Mouse (Mus musculus) embryonic stem cell, embryonic (primary cell): Measurements from ENCODE around the gene Zcchc3.

Experiments
- CTCF ChIA-PET, 4 experiments: fragments of 300-600 bp in 2 of 4; fragments of 350-600 bp in 2 of 4; sonication (Branson Sonifier 250); formaldehyde crosslinking; loops; one replicate each; lab custom pipeline; 2022; ENCODE audit warnings: inconsistent platforms in 2 of 4; lab: Charles Lee
- POLR2A ChIA-PET, 4 experiments: fragments of 300-600 bp in 2 of 4; fragments of 350-600 bp in 2 of 4; sonication (Branson Sonifier 250); formaldehyde crosslinking; loops; one replicate each; lab custom pipeline; 2022; ENCODE audit warnings: antibody characterized with exemption in 4 of 4, inconsistent platforms in 1 of 4; lab: Charles Lee

Gene Zcchc3

DNA sequence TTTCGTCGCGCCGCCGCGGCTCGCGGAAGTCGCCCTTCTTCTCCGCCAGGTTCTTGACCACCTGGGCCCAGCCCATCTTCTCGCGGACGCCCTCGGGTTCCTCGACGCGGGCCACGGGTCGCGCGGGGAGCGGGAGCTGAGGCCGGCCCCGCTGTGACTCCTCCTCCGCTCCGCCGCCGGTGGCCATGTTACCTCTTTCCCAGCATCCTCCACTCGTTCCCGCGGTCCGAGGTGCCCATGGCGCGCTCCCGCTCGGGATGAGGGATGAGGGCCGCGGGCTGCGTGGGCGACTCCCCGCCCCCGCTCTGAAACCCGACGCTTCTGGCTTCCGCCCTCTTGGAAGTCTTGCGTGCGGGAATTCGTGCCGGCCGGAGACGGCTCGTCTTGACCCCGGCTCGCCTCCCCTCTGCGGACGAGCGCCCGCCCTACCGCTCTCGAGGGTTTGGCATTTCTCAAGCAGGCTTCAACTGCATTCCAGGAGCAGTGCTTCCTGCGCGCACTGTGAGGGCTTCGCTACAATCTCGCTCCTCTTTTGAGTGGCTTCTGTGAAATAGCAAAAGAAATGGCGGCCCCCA is at the start of gene Zcchc3:
Gene Zcchc3, minus strand, starts transcription at position 437 of the 575 bp plus-strand sequence.
- CTCF ChIA-PET, result interaction anchor here in 1 of 4 experiments (1.3 kb wide), 1 partner anchor 14 kb away, joined by 3 read pairs; no protein-coding TSS in a partner anchor
- POLR2A ChIA-PET, result interaction anchor here in 3 of 4 experiments (0.5 to 10.6 kb wide), 14 partner anchors 9 to 317 kb away, joined by 3 to 102 read pairs (median 3); partner anchors contain the start of genes Sox12 (in 1 of the 3) and Trib3 (in 1 of the 3)

GRCm38 (mm10) chr2:152459241-152459640 is 44.4 kb upstream of the Zcchc3 start:
- CTCF ChIA-PET, result no interaction called here
- POLR2A ChIA-PET, result interaction anchor here in 1 of 4 experiments (0.5 kb wide), 1 partner anchor 91 kb away, joined by 4 read pairs; no protein-coding TSS in a partner anchor

DNA sequence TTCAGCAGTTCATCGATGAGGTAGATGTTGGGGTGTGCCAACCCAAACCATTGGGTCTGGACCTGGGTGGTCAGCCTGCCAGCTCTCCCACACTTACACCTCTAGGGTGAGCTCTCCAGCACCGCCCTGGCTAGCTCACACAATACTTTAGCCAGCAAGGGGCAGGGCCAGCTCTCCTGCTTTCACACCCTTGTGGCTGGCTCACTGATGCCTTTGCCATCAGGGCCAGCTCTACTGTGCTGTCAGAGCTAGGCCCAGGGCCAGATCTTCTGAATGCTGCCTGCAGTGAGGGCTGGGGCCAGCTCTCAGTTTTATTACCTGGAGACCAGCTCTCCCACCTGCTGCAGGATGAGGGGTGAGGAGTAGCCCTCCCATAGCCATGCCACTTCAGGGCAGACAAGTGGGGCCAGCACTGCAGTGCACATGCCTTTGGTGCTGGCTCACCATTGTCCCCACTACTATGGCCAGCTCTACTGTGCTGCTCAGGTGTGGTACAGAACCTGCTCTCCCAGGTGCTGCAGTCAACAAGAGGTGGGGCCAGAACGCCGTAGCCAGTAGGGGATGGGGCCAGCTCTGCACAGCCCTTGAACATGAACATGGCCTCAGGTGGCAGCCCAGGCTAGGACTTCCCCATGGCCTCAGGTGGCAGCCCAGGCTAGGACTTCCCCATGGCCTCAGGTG is 37.4 kb upstream of the Zcchc3 start:
- CTCF ChIA-PET, result interaction anchor here in 1 of 4 experiments (1.0 kb wide), 1 partner anchor 12 kb away, joined by 3 read pairs; the partner anchor contains the start of gene Defb23

GRCm38 (mm10) chr2:152450241-152450640 is 35.4 kb upstream of the Zcchc3 start:
- CTCF ChIA-PET, result interaction anchor here (0.6 to 2.1 kb wide), 17 partner anchors 13 to 317 kb away, joined by 3 to 5 read pairs (median 3); partner anchors contain the start of genes Defb23 (in 2 of the 4), Defb36 (in 1 of the 4) and H13 (in 1 of the 4)
- POLR2A ChIA-PET, result interaction anchor here in 1 of 4 experiments (0.7 kb wide), 1 partner anchor 11 kb away, joined by 4 read pairs; no protein-coding TSS in a partner anchor

More for the DNA sequence above, 37.4 kb upstream of the Zcchc3 start:
- POLR2A ChIA-PET, result no interaction called here

DNA sequence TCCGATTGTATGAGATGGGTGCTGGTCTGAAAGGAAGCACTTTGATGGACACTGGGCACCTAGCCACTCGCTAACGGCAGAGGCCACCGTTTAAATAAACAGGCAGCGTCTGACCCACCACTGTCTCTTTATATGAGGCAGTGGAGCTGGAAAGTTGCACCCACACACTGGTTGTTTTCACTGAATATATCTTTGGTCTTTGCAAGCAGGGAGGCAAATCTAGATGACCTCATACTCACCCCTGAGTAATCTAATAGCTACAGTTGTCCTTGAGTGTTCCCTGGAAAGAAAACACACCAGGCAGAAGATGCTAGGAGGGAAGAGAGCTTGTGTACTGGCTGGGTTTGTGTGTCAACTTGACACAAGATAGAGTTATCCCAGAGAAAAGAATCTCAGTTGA is 32.6 kb upstream of the Zcchc3 start:
- ChIA-PET POLR2A (interaction anchor here in 2 of 4 experiments (0.7 to 2.0 kb wide), 4 partner anchors 11 to 103 kb away, joined by 3 to 5 read pairs (median 3); no protein-coding TSS in a partner anchor), CTCF (interaction anchor here in 2 of 4 experiments (0.8 to 2.5 kb wide), 4 partner anchors 10 to 84 kb away, joined by 3 to 8 read pairs (median 7); no protein-coding TSS in a partner anchor)

DNA sequence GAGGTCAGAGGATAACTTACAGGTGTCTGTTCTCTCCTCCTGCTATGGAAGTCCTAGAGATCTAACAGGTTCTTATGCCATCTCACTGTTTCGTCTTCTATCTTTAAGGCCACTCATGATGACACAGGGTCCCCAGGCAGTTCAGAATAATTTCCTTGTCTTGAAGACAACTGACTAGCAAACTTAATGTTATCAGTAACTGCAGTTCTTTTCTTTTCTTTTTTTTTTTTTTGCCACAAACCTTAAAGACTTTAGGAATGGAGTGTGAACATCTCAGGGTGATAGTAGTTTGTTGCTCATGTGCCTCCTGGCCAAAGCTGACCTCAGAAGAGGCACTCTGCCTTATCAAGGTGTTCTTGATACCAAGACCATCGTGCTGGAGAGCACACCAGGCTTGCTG is 31.8 kb upstream of the Zcchc3 start:
- POLR2A ChIA-PET, result interaction anchor here in 2 of 4 experiments (0.6 kb wide), 2 partner anchors 51 to 161 kb away, joined by 4 to 13 read pairs; no protein-coding TSS in a partner anchor
- CTCF ChIA-PET, result interaction anchor here in 3 of 4 experiments (0.6 to 1.3 kb wide), 5 partner anchors 9 to 846 kb away, joined by 3 to 34 read pairs (median 5); no protein-coding TSS in a partner anchor

DNA sequence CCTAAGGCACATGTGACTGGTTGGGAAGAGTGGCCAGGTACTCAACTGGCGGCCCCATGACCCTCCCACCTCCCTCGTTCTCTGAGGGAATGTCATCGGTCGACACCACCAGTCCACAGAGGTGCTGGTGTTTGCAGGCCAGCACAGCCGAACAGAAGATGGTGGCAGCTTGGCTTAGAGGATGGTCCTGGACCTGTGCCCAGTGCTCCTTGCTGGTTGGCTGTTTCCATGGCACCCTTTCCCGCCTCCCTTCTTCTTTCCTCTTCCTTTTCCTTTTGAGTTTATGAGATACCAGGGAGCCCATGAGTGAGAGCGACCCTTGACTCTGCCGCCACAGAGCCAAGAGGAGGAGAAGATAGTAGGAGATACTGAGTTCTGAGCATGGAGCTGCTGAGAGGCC is 28.5 kb upstream of the Zcchc3 start:
- CTCF ChIA-PET, result no interaction called here
- POLR2A ChIA-PET, result interaction anchor here in 1 of 4 experiments (1.4 to 1.6 kb wide), 2 partner anchors 62 to 93 kb away, joined by 3 to 4 read pairs; no protein-coding TSS in a partner anchor

DNA sequence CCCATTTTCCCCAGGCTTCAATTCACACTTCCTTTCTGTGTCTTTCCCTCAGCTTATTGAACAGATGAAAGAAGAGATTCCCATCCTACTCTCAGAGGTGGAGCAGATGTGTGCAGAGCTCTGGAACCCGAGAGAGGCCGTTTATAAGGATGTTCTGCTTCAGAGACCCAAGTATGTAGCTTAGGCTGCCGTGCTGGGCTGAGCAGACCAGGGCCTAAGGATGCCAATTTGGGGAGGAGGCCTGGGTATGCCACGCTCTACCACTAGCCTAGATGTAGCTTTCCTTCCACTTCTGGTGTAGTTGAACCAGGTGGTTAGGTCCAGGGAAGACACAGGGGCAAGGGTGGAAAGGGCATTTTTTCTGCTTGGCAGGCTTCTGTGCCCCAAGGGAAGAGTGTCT is 27.5 kb upstream of the Zcchc3 start:
- POLR2A ChIA-PET, result interaction anchor here in 1 of 4 experiments (0.7 to 1.6 kb wide), 2 partner anchors 60 to 61 kb away, joined by 3 read pairs; no protein-coding TSS in a partner anchor
- CTCF ChIA-PET, result interaction anchor here in 1 of 4 experiments (0.7 kb wide), 1 partner anchor 24 kb away, joined by 3 read pairs; no protein-coding TSS in a partner anchor

GRCm38 (mm10) chr2:152439833-152440232 is 25.0 kb upstream of the Zcchc3 start:
- POLR2A ChIA-PET, result interaction anchor here in 2 of 4 experiments (0.6 to 1.4 kb wide), 3 partner anchors 10 to 71 kb away, joined by 3 to 4 read pairs (median 4); no protein-coding TSS in a partner anchor
- CTCF ChIA-PET, result interaction anchor here in 3 of 4 experiments (0.7 to 2.9 kb wide), 5 partner anchors 19 to 105 kb away, joined by 3 to 9 read pairs (median 3); no protein-coding TSS in a partner anchor

GRCm38 (mm10) chr2:152438963-152439362 is 24.1 kb upstream of the Zcchc3 start:
- POLR2A ChIA-PET, result no interaction called here
- CTCF ChIA-PET, result interaction anchor here in 3 of 4 experiments (0.6 to 2.9 kb wide), 6 partner anchors 18 to 106 kb away, joined by 3 to 9 read pairs (median 3); no protein-coding TSS in a partner anchor

DNA sequence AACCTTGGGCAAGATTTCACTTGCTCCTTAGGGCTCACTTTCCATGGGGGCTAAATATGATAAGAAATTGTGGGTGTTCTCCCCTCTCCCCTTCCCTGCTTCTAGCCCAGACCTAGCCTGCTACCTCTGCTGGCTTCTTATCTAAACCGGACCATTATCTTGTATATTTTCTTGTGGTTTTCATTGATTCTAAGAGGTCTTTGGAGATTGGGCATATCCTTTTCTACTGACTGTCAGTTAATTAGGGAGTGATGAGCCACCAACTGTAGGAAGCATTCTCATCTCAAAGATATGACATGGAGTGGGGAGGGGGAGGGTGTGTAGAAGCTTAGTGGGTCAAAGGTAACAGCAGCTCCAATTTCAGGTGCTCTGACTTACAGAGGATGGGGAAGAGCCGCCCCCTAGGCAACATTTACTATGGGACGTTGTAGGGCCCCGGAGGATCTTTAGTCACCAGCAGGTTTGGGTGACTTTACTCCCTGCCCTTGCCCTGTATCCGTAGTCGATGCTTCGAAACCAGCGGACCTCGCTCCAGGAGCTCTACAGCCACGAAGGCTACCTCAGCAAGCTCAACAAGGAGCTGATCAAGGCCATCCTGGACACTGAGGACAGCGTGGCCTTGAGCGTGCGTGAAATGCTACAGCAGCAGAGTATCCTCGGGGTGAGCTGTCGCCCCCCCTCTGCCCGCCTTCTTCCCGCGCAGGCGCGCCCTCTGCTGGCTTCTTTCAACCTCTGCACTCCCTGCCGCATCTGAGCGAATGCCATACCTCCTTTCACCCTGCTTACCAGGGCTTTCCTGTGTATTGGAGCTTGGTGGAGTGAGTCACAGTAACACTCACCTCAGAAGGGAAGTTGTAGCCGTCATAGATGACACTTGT is 22.4 kb upstream of the Zcchc3 start:
- ChIA-PET POLR2A (interaction anchor here in 3 of 4 experiments (0.5 to 2.2 kb wide), 18 partner anchors 11 to 467 kb away, joined by 3 to 15 read pairs (median 3); partner anchors contain the start of genes Sox12 (in 1 of the 3) and Trib3 (in 1 of the 3)), CTCF (interaction anchor here (0.5 to 3.2 kb wide), 52 partner anchors 8 to 650 kb away, joined by 3 to 59 read pairs (median 4); partner anchors contain the start of genes Nrsn2 (in 1 of the 4), Rbck1 (in 1 of the 4) and Trib3 (in 1 of the 4))

- CTCF ChIA-PET, result interaction anchor here (0.5 to 3.2 kb wide), 15 partner anchors 9 to 349 kb away, joined by 3 to 59 read pairs (median 5); no protein-coding TSS in a partner anchor
- POLR2A ChIA-PET, result interaction anchor here in 3 of 4 experiments (0.6 to 2.2 kb wide), 10 partner anchors 12 to 203 kb away, joined by 3 to 15 read pairs (median 6); no protein-coding TSS in a partner anchor
Observed at GRCm38 (mm10) chr2:152436405-152436901, 21.6 kb upstream of the Zcchc3 start.

DNA sequence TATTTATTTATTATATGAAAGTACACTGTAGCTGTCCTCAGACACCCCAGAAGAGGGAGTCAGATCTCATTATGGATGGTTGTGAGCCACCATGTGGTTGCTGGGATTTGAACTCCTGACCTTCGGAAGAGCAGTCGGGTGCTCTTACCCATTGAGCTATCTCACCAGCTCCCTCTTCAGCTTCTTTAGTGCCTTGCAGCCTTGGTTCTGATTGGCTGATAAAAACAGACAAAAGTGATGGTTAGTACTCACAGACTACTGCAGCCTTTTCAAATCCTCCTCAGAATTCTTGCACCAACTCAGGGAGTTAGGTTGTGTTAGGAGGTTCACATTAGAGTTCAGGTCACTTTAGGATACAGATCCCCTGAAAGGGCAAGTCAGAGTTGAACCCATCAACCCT is 13.7 kb upstream of the Zcchc3 start:
- POLR2A ChIA-PET, result interaction anchor here in 2 of 4 experiments (0.8 to 1.7 kb wide), 3 partner anchors 10 to 65 kb away, joined by 3 to 5 read pairs (median 4); no protein-coding TSS in a partner anchor
- CTCF ChIA-PET, result interaction anchor here in 3 of 4 experiments (0.6 to 2.0 kb wide), 10 partner anchors 9 to 112 kb away, joined by 3 to 9 read pairs (median 4); partner anchors contain the start of gene Defb29 (in 1 of the 3)

GRCm38 (mm10) chr2:152427493-152427892 is 12.7 kb upstream of the Zcchc3 start:
- CTCF ChIA-PET, result interaction anchor here in 3 of 4 experiments (1.2 to 1.7 kb wide), 4 partner anchors 10 to 34 kb away, joined by 3 to 7 read pairs (median 4); no protein-coding TSS in a partner anchor
- POLR2A ChIA-PET, result interaction anchor here in 2 of 4 experiments (0.7 to 1.7 kb wide), 3 partner anchors 10 to 17 kb away, joined by 3 to 5 read pairs (median 3); no protein-coding TSS in a partner anchor

DNA sequence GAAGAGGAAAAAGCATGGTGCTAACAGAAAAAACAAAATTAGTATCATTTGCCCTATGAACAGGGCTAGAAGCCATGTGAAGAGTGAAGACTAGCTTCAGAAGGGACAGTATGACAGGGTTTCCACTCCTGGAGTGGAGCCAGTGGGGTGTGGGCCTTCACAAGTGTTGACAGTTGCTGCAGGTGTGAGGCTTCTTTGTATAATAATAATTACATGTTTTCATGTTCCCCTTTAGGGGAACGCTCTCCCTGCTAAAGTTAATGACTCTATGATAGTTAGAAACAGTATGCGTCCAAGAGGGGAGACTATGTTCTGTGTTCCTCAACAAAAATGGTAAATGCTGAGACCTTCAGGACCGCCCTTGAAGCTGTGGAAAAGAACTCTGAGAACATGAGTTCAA is 959 bp upstream of the Zcchc3 start:
- POLR2A ChIA-PET, result interaction anchor here in 2 of 4 experiments (1.1 to 10.6 kb wide), 4 partner anchors 21 to 72 kb away, joined by 3 to 102 read pairs (median 6); partner anchors contain the start of genes Sox12 (in 1 of the 2) and Trib3 (in 1 of the 2)
- CTCF ChIA-PET, result interaction anchor here in 2 of 4 experiments (0.7 to 0.9 kb wide), 2 partner anchors 23 to 520 kb away, joined by 3 read pairs; no protein-coding TSS in a partner anchor

DNA sequence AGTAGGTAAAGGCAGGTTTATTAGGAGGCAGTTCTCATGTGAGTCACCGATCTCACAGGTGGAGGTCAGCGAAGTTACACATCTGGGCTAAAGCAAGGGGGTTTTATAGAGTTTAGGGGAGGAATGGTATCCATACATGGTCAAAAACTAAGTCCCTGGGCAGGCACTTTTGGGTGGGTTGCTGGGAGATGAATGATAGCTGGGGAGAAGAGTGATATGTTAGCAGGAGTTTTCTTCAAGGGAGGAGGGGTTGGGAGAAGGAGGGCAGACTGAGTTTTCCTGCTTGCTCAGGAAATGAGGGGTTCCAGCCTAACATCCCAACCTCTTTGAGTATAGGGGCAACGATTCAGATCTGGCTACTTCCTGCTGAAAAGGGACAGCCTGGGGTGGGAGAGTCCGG is 460 bp upstream of the Zcchc3 start, which contains the start of gene 6820408C15Rik:
Gene 6820408C15Rik, plus strand, starts transcription at position 301 of the 400 bp plus-strand sequence.
- POLR2A ChIA-PET, result interaction anchor here in 2 of 4 experiments (1.6 to 10.6 kb wide), 3 partner anchors 21 to 65 kb away, joined by 3 to 102 read pairs (median 9); partner anchors contain the start of gene Sox12 (in 1 of the 2)
- CTCF ChIA-PET, result no interaction called here
